Mouse (Mus musculus) forebrain, embryonic 12.5 days (tissue): ENCODE data around the gene N4bp2. TPM values are rescaled to one million over a fixed set of nuclear protein-coding genes. Genes with fewer than 3 reads are reported as not detected.

ENCODE experiments used
- ATAC-seq: fragments of 200-750 bp; cut with Nextera tagmentation; 2 replicates; pipeline ENCODE4 v1.8.0; 2017; ENCODE audit warnings: moderate TSS enrichment; ENCODE audit not compliant: low FRiP score
- H3K27ac ChIP-seq: fragments of 300-500 bp; sonication (generic); 2 replicates; pipeline ENCODE4 v1.5.1; 2016; ENCODE audit warnings: mild to moderate bottlenecking
- H3K27me3 ChIP-seq: fragments of 300-500 bp; sonication (generic); 2 replicates; pipeline ENCODE4 v1.6.1; 2016; ENCODE audit warnings: mild to moderate bottlenecking
- H3K36me3 ChIP-seq: fragments of 300-500 bp; sonication (generic); replicated peaks from 2 replicates; pipeline ENCODE4 v1.6.1; 2016; ENCODE audit warnings: mild to moderate bottlenecking
- H3K4me1 ChIP-seq: fragments of 300-500 bp; sonication (generic); 2 replicates; pipeline ENCODE4 v1.6.1; 2016
- H3K4me2 ChIP-seq: fragments of 300-500 bp; sonication (generic); 2 replicates; pipeline ENCODE4 v1.6.1; 2016; ENCODE audit warnings: mild to moderate bottlenecking, moderate library complexity
- H3K4me3 ChIP-seq: fragments of 300-500 bp; sonication (generic); replicated peaks from 2 replicates; pipeline ENCODE4 v1.5.1; 2016; ENCODE audit warnings: mild to moderate bottlenecking
- H3K9ac ChIP-seq: fragments of 300-500 bp; sonication (generic); 2 replicates; pipeline ENCODE4 v1.6.1; 2016; ENCODE audit warnings: mild to moderate bottlenecking
- H3K9me3 ChIP-seq: fragments of 300-500 bp; sonication (generic); 2 replicates; pipeline ENCODE4 v1.6.1; 2016
- WGBS: fragments of 180-500 bp; shearing (Covaris S2); methylation state at CpG from one replicate; pipeline ENCODE4 v1.1.7; 2016; 5-methylcytosine and 5-hydroxymethylcytosine counted together
- polyA plus RNA-seq: library from polyadenylated mRNA; unstranded; fragments of >200 nt; fragmentation: Nextera tagmentation; extraction: Ambion mirVana; gene quantifications from 2 replicates; pipeline ENCODE4 v1.2.1, GENCODE M21; 2016

Gene N4bp2
- polyA plus RNA-seq, 1 experiment from 2014 or later, result 42.1 TPM

DNA sequence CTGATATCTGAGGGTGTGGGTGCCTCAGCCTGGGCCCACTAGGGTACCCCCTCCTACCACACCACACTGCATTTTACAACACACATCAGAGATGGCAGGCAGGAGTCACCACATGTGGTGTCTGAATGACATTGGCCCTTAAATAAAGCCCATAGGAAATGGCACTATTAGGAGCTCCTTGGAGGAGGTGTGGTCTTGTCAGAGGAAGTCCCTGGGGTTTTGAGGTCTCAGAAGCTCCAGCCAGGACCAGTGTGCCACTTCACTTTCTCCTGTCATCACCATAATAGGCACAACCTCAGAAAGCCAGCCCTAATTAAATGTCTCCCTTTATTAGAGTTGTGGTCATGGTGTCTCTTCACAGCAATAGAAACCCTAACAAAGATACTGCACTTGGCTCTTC, 14.4 kb upstream of the N4bp2 start:
- no peak overlapping the region for H3K27ac ChIP-seq
- H3K9me3 ChIP-seq, result no peaks in the 10 kb centered on the region
- H3K27me3 ChIP-seq, result no peaks in the 10 kb centered on the region
- no peak overlapping the region for H3K4me2 ChIP-seq
- no peak overlapping the region for H3K4me3 ChIP-seq
- ATAC-seq, result no peak
- no peak overlapping the region for H3K9ac ChIP-seq
- 0 out of 2 replicates have a peak, but pooled peaks cover 4% of the 10 kb centered on the region for H3K4me1 ChIP-seq
- H3K36me3 ChIP-seq, result no peaks in the 10 kb centered on the region

DNA sequence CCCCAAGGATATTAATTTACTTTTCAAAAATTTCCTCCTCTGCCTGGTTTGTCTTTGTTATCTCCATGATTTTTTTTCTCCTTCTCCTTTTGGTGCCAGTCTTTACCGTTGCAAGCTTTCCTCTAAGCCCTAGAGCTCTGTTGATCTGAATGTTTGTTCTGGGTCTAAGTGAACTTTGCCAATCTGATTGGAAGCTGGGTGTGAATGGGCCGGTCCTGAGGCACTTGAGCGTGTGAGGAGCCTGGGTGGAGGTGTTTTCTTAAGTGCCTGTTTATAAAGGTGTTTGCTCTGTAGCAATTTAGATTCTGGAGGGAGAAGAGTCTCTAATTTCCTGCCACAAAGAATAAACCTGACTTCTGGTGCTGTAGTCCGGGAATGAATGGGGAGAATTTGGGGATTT, 11.3 kb upstream of the N4bp2 start:
- Histone ChIP-seq H3K27ac (no peak overlapping the region), H3K9ac (no peak overlapping the region), H3K4me1 (0 out of 2 replicates have a peak, but pooled peaks cover 4% of the 10 kb centered on the region), H3K27me3 (no peaks in the 10 kb centered on the region), H3K9me3 (no peaks in the 10 kb centered on the region), H3K4me3 (no peak overlapping the region), H3K4me2 (no peak overlapping the region), H3K36me3 (no peaks in the 10 kb centered on the region)
- WGBS, result 72% methylated on average over 4 of the region's 4 CpGs
- ATAC-seq, result no peak

DNA sequence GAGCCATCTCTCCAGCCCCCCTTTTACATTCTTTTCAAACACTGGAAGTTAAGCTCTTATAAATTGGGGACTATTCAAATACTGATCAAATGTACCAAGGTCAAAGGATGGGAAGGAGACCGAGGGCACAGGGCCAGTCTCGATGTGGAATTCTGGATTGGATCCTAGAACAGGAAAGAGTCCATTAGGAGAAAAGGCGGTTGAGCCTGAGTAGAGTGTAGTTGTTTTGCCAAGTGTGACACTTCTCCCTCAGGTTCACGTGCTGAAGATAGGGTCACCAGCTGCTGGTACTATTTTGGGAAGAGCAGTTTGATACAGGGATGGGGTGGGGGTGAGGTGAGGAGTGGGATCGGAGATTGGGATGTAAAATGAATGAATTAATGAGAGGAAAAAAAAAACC, 7.5 kb upstream of the N4bp2 start:
- Histone ChIP-seq H3K4me2 (no peak overlapping the region), H3K27me3 (no peaks in the 10 kb centered on the region), H3K36me3 (no peaks in the 10 kb centered on the region), H3K9ac (no peak overlapping the region), H3K27ac (no peak overlapping the region), H3K4me3 (no peak overlapping the region), H3K4me1 (no peaks in the 10 kb centered on the region), H3K9me3 (no peaks in the 10 kb centered on the region)
- 93% methylated on average over 5 of the region's 5 CpGs for WGBS
- no peak for ATAC-seq

DNA sequence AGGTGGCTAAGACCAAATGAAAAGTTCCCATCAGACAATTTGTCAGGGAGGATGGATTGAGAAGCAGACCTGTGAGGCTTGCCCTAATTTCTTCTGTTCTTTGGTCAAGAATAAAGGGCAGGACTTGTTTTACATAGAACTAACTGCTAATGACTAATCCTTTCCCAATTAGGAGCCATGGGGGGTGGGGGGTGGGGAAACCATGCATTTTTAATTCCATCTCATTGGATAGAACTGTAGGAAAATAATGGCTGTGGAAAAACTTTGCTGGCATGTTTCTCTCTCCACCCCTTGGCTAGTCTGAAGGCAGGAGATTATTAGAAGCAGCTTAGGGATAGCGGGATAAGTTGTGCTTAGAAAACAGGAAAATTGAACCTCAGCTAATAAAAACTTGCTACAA, 6.2 kb upstream of the N4bp2 start:
- H3K27me3 ChIP-seq, result no peaks in the 10 kb centered on the region
- no peak overlapping the region for H3K4me3 ChIP-seq
- no peak overlapping the region for H3K4me2 ChIP-seq
- peak overlapping the region; percentile 50; the same call in 1 of the 2 replicates for H3K27ac ChIP-seq
- WGBS, result 30% methylated on average over 1 of the region's 1 CpGs
- H3K9me3 ChIP-seq, result no peaks in the 10 kb centered on the region
- peaks cover 8% of the 10 kb centered on the region for H3K4me1 ChIP-seq
- ATAC-seq, result peak; percentile 41; the same call in 1 of the 2 replicates
- no peaks in the 10 kb centered on the region for H3K36me3 ChIP-seq
- no peak overlapping the region for H3K9ac ChIP-seq

DNA sequence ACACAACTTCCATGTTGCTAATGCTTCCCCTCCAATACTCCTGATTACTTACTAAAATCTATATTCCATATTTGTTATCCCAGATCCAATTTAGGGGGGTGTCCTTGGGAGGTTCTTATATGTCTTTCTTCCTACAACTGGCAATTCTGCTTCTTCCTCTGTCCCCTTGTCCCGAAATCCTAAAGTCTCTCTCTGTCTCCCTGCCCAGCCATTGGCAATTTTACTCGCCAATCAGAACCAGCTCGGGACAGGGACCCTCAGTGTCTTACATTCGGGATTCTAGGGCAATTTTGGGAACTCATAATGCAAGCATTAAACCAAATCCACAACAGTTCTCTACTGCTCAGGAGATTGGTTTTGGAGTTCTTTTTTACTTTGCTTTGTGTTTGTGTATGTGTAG, 3.3 kb upstream of the N4bp2 start:
- ATAC-seq, result no peak
- Histone ChIP-seq H3K27ac (no peak overlapping the region), H3K9me3 (no peaks in the 10 kb centered on the region), H3K4me1 (peaks cover 8% of the 10 kb centered on the region), H3K4me3 (no peak overlapping the region), H3K36me3 (no peaks in the 10 kb centered on the region), H3K4me2 (no peak overlapping the region), H3K27me3 (no peaks in the 10 kb centered on the region), H3K9ac (no peak overlapping the region)
- WGBS, result 95% methylated on average over 4 of the region's 4 CpGs

DNA sequence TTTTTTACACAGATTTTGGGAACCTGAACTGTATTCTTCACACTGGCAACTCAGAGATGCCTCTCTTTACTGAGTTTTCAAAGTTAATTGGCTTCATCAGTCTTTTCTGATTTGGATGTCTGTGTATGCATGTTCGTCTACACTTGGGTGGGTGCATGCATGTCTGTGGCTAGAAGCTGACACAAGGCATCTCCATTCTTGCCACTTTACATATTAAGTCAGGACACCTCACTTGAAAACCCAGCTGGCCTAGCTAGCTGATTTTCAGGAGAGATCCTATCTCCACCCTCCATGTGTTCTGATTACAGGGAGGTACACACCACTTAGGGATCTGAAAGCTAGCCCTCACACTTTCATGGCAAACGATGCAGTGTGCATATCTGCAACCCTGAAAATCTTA, 2.7 kb upstream of the N4bp2 start:
- no peaks in the 10 kb centered on the region for H3K27me3 ChIP-seq
- H3K9ac ChIP-seq, result no peak overlapping the region
- 94% methylated on average over 2 of the region's 2 CpGs for WGBS
- no peaks in the 10 kb centered on the region for H3K36me3 ChIP-seq
- no peak overlapping the region for H3K4me2 ChIP-seq
- H3K27ac ChIP-seq, result no peak overlapping the region
- no peaks in the 10 kb centered on the region for H3K9me3 ChIP-seq
- ATAC-seq, result no peak
- H3K4me1 ChIP-seq, result peaks cover 11% of the 10 kb centered on the region
- H3K4me3 ChIP-seq, result no peak overlapping the region

DNA sequence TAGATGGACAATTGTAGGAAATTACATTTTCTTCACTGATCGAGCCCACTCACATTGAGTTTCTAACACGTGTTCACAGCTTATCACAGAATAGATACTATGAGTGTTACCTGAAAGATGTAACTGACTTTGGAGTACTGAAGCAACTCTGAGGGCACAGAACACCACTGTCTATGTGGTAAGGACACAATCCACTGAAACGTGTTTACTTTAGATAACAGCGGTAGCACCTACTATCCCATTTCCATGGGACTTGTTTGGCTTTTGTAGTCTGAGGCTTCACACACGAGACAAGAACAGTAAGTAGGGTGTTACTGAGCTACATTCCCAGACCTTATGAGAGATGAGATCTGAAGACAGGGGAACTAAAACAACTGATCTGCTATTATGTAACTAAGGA, 2.3 kb upstream of the N4bp2 start:
- no peak for ATAC-seq
- H3K27me3 ChIP-seq, result no peaks in the 10 kb centered on the region
- no peak overlapping the region for H3K9ac ChIP-seq
- no peaks in the 10 kb centered on the region for H3K9me3 ChIP-seq
- WGBS, result 82% methylated on average over 5 of the region's 5 CpGs
- no peaks in the 10 kb centered on the region for H3K36me3 ChIP-seq
- no peak overlapping the region for H3K4me2 ChIP-seq
- peaks cover 15% of the 10 kb centered on the region for H3K4me1 ChIP-seq
- no peak overlapping the region for H3K4me3 ChIP-seq
- no peak overlapping the region for H3K27ac ChIP-seq

DNA sequence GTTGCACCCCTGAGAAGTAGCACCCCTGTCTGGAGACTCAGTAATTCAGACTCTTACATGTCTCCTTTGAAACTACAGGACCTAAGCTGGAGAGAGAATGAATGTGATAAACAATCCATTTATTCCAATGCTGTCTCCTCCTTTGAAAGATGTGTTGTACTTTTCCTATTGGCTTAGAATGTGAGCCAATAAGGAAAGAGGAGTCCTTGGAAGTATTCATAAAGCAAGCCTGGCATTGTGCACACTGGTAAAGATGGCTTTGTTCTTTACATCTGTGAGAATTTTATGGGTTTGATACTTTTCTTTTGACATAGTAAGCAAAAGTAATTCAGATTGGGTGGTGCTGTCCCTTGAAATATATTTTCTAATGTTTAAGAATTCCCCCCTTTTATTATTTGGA, 1.4 kb upstream of the N4bp2 start:
- Histone ChIP-seq H3K4me3 (no peak overlapping the region), H3K4me2 (peak overlapping the region; percentile 36), H3K27me3 (no peaks in the 10 kb centered on the region), H3K9ac (no peak overlapping the region), H3K4me1 (peaks cover 16% of the 10 kb centered on the region), H3K36me3 (no peaks in the 10 kb centered on the region), H3K9me3 (no peaks in the 10 kb centered on the region), H3K27ac (0 out of 2 replicates have a peak overlapping the region, but pooled peaks have one; percentile 36)
- peak; percentile 31; the same call in 1 of the 2 replicates for ATAC-seq

DNA sequence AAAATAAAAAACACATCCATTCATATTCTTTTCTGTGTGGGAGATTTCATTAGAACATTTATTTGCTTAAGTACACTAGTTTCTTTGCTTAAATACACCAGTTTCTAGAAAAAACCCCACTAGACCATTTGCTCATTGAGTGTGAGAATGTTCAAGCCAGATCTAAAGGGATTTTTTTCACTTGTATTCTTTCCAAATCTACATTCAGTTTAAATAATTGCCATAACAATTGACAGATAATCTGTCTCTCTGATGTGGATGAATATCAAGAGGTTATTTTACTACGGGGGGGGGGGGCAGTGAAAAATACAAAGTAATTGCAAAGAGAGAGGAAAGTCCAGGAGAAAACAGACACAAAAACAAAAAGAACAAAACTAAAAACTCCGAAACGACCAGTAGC, 635 bp upstream of the N4bp2 start:
- Histone ChIP-seq H3K4me3 (peak overlapping the region; percentile 92), H3K27me3 (no peaks in the 10 kb centered on the region), H3K4me2 (peak overlapping the region; percentile 68), H3K4me1 (peaks cover 17% of the 10 kb centered on the region), H3K36me3 (no peaks in the 10 kb centered on the region), H3K9me3 (no peaks in the 10 kb centered on the region), H3K27ac (peak overlapping the region; percentile 100), H3K9ac (peak overlapping the region; percentile 99)
- no peak for ATAC-seq
- WGBS, result 0% methylated on average over 3 of the region's 3 CpGs

DNA sequence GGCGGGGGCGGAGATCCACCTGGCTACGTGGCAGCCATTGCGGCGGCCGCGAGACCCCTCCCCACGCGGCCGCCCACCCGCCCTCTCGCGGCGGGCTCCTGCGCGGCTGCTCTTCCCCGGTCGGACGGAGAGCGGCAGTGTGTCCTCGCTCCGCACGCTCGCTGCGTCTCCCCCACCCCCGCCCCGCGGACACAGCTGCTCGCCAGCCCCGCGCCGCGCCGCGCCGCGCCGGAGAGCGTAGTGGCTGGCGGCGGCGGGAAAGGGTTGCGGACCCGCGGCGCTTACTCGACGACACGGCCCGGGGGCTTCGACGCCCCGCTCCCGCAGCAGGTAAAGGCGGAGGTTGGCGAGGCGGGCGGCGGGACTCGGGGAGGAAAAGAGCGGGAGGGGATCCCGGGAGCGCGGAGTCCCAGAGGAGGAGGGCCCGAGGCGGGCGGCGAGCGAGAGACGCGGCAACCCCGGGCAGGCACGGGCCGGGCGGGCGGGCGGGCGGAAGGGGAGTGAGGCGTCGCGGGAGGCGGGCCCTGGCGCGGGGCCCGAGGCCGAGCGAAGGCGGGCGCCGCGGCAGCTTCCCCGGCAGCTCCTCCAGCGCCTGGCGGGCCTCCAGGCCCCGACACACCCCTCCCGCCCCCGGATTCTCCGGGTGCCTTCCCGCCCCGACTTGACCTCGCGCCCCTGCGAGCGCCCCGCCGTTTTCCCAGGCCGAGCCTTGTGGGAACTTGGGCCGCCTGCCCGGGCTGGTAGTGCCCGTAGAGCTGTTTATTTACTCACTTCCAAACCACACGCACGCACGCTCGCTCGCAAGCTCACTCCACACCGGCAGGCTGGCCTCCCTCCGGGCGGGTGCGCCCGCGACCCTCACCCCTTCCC, 830 bp downstream of the N4bp2 start:
- Histone ChIP-seq H3K4me3 (peak overlapping the region; percentile 92), H3K4me1 (peaks cover 21% of the 10 kb centered on the region), H3K36me3 (no peaks in the 10 kb centered on the region), H3K9me3 (no peaks in the 10 kb centered on the region), H3K27me3 (no peaks in the 10 kb centered on the region), H3K4me2 (peak overlapping the region; percentile 68), H3K27ac (peak overlapping the region; percentile 100), H3K9ac (peak overlapping the region; percentile 99)
- ATAC-seq, result peak; percentile 90
- WGBS, result under 1% methylated on average over 95 of the region's 121 CpGs

DNA sequence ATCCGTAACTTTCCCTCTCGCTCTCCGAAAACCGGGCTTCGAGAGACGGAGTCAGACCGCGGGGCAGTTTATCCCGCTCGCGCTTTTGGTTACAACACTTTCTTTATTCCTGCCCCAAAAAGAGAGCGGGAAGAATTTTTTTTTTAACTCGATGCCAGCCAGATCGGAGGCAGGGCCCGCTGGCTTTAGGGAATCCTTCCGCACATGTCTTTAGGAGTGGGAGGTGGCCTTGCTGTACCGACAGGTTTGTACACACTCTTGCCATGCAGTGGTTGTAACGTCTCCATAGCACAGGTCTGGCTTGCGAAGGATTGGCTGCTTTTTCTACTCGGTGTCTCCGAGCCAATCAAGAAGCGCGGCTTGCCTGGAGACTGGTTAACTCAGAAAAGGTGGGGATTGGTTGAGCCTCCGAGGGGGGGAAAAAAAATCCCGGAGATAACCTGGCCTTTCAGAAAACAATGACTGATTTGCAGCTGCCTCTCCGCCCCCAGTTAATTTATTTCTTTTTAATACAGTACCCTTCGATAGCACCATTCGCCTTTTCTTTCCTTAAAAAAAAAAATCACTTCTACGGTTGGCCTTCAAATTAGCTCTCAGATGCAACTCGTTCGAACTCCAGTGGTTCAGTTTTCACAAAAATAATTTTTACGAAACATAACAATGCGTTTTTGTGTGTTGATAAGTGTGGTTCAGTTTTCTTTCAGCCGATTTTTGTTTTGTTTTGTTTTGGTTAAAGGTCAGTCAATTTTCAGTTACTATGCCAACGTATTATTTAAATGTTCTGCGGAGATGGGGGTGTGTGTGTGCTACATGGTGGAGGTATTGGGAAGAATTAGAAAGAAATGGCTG, 1.7 kb downstream of the N4bp2 start:
- Histone ChIP-seq H3K4me2 (peak overlapping the region; percentile 68), H3K27me3 (no peaks in the 10 kb centered on the region), H3K9me3 (no peaks in the 10 kb centered on the region), H3K27ac (peak overlapping the region; percentile 100), H3K9ac (peak overlapping the region; percentile 99), H3K4me3 (peak overlapping the region; percentile 92), H3K4me1 (peaks cover 21% of the 10 kb centered on the region), H3K36me3 (no peaks in the 10 kb centered on the region)
- 6% methylated on average over 36 of the region's 36 CpGs for WGBS
- peak; percentile 87 for ATAC-seq

DNA sequence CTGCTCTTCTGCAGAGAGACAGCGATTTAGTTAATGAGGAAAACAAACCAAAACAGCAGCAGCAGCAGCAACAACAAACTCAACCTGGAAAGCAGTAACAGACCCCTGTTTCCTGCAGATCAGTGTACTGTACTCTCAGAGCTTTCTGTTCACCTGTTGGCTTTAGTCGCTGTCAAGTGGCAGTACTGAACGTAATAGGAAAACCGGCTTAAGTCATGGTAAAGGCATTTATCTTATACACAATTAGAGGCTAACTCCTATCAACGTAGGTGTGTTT, 2.3 kb downstream of the N4bp2 start:
- peak overlapping the region; percentile 68 for H3K4me2 ChIP-seq
- H3K9ac ChIP-seq, result peak overlapping the region; percentile 99; the same call in 1 of the 2 replicates
- H3K4me3 ChIP-seq, result peak overlapping the region; percentile 92
- H3K4me1 ChIP-seq, result peaks cover 21% of the 10 kb centered on the region
- H3K36me3 ChIP-seq, result no peaks in the 10 kb centered on the region
- no peaks in the 10 kb centered on the region for H3K9me3 ChIP-seq
- H3K27ac ChIP-seq, result 0 out of 2 replicates have a peak overlapping the region, but pooled peaks have one; percentile 100
- no peaks in the 10 kb centered on the region for H3K27me3 ChIP-seq
- 59% methylated on average over 5 of the region's 5 CpGs for WGBS
- no peak for ATAC-seq
